Mouse (Mus musculus) testis, adult 2 months (tissue): ENCODE results near the gene Lrrc72.

Source experiments
- CTCF ChIP-seq: fragments of 200-500 bp; IDR thresholded peaks from 2 replicates; pipeline ENCODE4 v1.5.1; 2012; ENCODE audit warnings: low read depth, mild to moderate bottlenecking, inconsistent platforms, low read length, moderate library complexity; ENCODE audit not compliant: control insufficient read depth, insufficient read depth, insufficient replicate concordance
- POLR2A ChIP-seq: fragments of 200-500 bp; IDR thresholded peaks from 2 replicates; pipeline ENCODE4 v1.6.1; 2012; ENCODE audit warnings: low read depth, mild to moderate bottlenecking, inconsistent platforms, low read length, moderate library complexity; ENCODE audit not compliant: control insufficient read depth

DNA sequence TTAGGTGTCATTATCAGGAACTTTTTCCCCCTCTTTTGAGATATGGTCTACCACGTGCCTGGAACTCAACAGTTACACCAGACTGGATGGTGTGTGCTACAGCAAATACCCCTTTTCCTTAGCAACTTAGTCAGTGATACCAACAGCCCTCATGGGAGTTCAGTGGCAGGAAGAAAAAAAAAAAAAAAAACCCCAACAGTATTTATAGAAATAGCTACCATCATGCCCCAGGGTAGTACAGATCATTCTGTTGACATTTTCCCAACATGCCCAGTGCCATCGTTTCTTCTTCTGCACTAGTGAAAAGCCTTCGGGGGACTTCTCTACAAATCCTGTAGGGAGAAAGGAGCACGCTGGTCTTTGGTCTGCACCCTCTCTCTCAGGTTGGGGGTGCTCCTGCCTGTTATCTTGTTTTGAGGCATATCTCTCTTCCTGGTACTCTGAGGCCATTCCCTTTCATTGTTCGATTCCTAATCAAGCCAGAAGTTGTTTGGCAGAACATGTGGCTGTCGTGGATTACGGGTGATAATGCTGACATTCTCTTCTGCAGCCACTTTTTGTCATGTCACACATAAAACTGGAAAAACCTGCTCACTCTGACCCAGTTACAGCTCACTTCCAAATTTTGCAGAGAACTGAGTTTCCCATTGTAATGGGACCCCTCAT is 88.9 kb downstream of the Lrrc72 start:
- TF ChIP-seq CTCF (no peak), POLR2A (no peak)
